Mouse (Mus musculus): ENCODE data around the gene Gm10837. TPM values are rescaled to one million over a fixed set of nuclear protein-coding genes. Genes with fewer than 3 reads are reported as not detected.
"Not testable (repeated sequence)": the region's sequence is repeated elsewhere in the genome, so short reads cannot be mapped to it uniquely, and the experiment has no call there.

Gene Gm10837
- polyA plus RNA-seq, 1 experiment from 2014 or later = 0.29 TPM

DNA sequence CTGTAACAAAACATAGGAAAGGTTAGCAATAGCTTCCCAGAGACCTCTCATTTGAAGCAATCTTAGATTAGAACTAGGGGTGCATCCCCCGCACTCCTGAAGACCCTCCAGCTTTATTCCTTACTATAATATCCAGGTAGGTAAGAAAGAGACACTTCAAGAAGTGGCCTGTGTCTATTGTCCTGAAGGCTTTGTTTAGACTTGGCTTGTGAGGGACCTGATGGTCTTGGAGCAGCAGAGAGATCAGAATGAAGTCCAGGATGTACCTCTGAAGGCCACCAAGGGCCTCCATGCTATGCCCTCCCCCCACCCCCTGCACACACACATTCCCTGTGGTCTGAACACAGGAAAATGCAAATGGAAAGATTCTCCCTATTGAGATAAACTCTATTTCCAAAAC, 30.6 kb upstream of the Gm10837 start:
- DNase-seq (ENCODE audit: low spot score) = no peak
- peaks cover 80% of the 10 kb centered on the region for H3K27me3 ChIP-seq (ENCODE audit: insufficient read depth, poor library complexity, severe bottlenecking)
- H3K36me3 ChIP-seq = 0 out of 2 replicates have a peak, but pooled peaks cover 5% of the 10 kb centered on the region
- H3K4me1 ChIP-seq (replicated peaks) = peaks cover 55% of the 10 kb centered on the region
- H3K4me3 ChIP-seq = peak overlapping the region; percentile 72
- H3K9me3 ChIP-seq = no peaks in the 10 kb centered on the region
- WGBS = 83% methylated on average over 1 of the region's 1 CpGs
- peak overlapping the region; percentile 95 for H3K27ac ChIP-seq

DNA sequence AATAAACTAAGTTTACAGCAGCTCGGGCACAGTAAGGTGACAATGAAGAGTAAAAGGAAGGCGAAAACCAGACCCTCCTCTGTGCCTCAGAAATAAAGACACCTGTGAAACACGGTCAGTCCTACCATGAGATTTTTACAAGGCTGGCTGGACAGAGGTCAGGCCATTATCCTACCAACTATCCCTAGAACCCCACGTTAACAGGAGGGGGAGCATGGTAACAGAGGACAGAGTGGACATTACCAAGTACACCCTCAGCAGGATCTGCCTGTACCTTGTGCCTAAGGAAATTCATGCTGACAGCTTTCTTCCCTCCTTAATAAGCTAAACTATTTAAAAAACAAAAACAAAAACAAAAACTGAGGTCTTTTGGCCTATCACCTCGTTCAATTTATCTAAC, 30.2 kb upstream of the Gm10837 start:
- H3K27ac ChIP-seq = peak overlapping the region; percentile 95
- peaks cover 57% of the 10 kb centered on the region for H3K4me1 ChIP-seq (replicated peaks)
- 0 out of 2 replicates have a peak, but pooled peaks cover 5% of the 10 kb centered on the region for H3K36me3 ChIP-seq
- H3K27me3 ChIP-seq (ENCODE audit: insufficient read depth, poor library complexity, severe bottlenecking) = peaks cover 80% of the 10 kb centered on the region
- 41% methylated on average over 5 of the region's 5 CpGs for WGBS
- peak overlapping the region; percentile 72 for H3K4me3 ChIP-seq
- no peak for DNase-seq (ENCODE audit: low spot score)
- H3K9me3 ChIP-seq = no peaks in the 10 kb centered on the region

DNA sequence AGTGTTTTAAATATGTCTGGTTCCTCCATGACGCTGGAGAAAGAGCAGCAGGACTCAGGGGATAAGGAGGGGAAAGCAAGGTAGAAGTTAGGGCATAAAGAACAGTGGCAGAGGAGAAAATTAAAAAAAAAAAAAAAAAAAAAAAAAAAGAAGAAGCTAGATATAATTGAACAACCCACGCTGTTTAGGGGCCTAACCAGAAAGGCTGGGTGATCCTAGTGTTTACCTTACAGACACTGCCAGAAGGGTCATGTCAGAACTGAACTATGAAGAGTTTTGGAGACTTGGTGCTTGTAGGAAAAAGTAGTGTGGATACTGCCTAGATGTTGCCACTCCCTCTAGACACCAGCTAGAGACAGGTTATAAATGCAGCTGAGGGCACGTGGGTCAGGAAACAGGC, 28.9 kb upstream of the Gm10837 start:
- Histone ChIP-seq H3K4me1 (replicated peaks) (peaks cover 55% of the 10 kb centered on the region), H3K9me3 (no peaks in the 10 kb centered on the region), H3K27ac (peak overlapping the region; percentile 95), H3K4me3 (peak overlapping the region; percentile 72), H3K36me3 (0 out of 2 replicates have a peak, but pooled peaks cover 5% of the 10 kb centered on the region), H3K27me3 (ENCODE audit: insufficient read depth, poor library complexity, severe bottlenecking) (peaks cover 82% of the 10 kb centered on the region)
- no peak for DNase-seq (ENCODE audit: low spot score)
- WGBS = 23% methylated on average over 3 of the region's 3 CpGs

DNA sequence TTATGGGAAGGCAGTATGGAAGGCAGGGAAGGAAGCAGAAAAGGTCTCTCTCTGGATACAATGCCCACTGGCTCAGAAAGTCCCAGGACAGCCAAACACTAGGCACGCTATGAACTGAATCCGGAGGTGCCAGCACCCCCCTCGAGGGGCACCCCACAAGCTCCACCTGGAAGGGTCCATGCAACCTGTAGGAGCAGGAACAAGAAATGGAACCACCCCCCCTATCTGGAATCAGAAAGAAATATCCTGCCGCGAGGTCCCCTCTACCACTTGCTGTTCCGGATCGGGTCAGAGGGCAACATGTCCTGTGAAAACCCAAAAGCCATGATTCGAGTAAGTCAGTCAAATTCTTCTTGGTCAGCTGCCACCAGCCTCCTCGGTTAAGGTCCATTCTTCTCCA, 28.4 kb upstream of the Gm10837 start:
- no peaks in the 10 kb centered on the region for H3K9me3 ChIP-seq

DNA sequence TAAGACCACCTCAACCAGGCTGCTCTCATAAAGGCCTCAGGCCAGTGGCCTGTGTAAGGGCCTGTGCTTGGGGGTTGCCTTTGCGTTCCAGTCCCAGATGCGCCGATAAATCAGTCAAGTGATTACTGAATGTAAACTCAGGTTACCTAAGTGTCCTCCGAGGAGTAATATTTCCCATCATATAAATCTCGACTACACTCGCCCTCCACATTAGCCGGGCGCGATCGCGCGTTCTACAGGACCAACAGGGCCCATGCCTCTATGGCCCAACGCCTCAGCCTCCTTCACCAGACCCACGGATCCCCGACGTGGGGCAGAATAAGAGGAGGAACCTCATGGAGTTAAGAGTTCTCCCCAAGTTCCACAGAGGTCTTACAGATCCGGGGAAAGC, 27.7 kb upstream of the Gm10837 start:
- peaks cover 54% of the 10 kb centered on the region for H3K4me1 ChIP-seq (replicated peaks)
- DNase-seq (ENCODE audit: low spot score) = peak; percentile 56
- peak overlapping the region; percentile 95 for H3K27ac ChIP-seq
- peak overlapping the region; percentile 72 for H3K4me3 ChIP-seq
- H3K9me3 ChIP-seq = no peaks in the 10 kb centered on the region
- WGBS = 2% methylated on average over 17 of the region's 17 CpGs
- peaks cover 94% of the 10 kb centered on the region for H3K27me3 ChIP-seq (ENCODE audit: insufficient read depth, poor library complexity, severe bottlenecking)
- 0 out of 2 replicates have a peak, but pooled peaks cover 5% of the 10 kb centered on the region for H3K36me3 ChIP-seq

More for the DNA sequence above, 28.4 kb upstream of the Gm10837 start:
- H3K27ac ChIP-seq = peak overlapping the region; percentile 95
- peak; percentile 49 for DNase-seq (ENCODE audit: low spot score)
- 0 out of 2 replicates have a peak, but pooled peaks cover 5% of the 10 kb centered on the region for H3K36me3 ChIP-seq
- WGBS = 3% methylated on average over 9 of the region's 9 CpGs
- H3K27me3 ChIP-seq (ENCODE audit: insufficient read depth, poor library complexity, severe bottlenecking) = peaks cover 86% of the 10 kb centered on the region
- H3K4me3 ChIP-seq = peak overlapping the region; percentile 72
- H3K4me1 ChIP-seq (replicated peaks) = peaks cover 54% of the 10 kb centered on the region

DNA sequence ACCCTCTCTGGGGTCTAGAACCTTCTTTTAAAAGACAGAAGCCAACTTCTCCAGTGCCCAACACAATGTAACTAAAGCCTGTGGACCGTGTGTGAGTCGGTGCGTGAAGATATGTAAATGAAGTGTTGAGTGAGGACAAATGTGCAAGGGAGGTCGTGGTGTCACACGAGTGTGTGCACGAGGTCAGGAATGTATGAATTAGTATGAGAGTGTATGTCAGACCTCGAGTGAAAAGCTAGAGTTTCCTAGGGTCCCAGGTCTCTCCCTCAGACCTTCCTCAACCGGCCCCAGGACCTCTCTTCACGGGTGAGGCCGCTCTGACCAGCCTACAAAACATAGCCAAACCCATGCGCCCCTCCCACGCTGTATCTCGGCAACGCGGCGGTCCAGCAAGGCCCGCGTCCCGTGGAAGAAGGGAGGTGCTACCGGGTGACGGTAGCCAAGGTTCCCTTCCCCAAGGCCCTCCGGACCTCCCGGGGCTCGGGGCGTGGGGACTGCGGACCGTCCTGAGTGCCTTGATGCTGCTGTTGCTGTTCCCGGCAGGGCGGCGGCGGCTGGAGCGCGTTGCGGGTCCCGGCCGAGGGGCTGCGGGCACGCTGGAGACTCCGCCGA, 27.2 kb upstream of the Gm10837 start:
- under 1% methylated on average over 40 of the region's 40 CpGs for WGBS
- H3K9me3 ChIP-seq = no peaks in the 10 kb centered on the region
- H3K4me3 ChIP-seq = peak overlapping the region; percentile 72
- peaks cover 59% of the 10 kb centered on the region for H3K4me1 ChIP-seq (replicated peaks)
- H3K27me3 ChIP-seq (ENCODE audit: insufficient read depth, poor library complexity, severe bottlenecking) = peaks cover 99% of the 10 kb centered on the region
- peak overlapping the region; percentile 95 for H3K27ac ChIP-seq
- peak; percentile 58 for DNase-seq (ENCODE audit: low spot score)
- 0 out of 2 replicates have a peak, but pooled peaks cover 5% of the 10 kb centered on the region for H3K36me3 ChIP-seq

DNA sequence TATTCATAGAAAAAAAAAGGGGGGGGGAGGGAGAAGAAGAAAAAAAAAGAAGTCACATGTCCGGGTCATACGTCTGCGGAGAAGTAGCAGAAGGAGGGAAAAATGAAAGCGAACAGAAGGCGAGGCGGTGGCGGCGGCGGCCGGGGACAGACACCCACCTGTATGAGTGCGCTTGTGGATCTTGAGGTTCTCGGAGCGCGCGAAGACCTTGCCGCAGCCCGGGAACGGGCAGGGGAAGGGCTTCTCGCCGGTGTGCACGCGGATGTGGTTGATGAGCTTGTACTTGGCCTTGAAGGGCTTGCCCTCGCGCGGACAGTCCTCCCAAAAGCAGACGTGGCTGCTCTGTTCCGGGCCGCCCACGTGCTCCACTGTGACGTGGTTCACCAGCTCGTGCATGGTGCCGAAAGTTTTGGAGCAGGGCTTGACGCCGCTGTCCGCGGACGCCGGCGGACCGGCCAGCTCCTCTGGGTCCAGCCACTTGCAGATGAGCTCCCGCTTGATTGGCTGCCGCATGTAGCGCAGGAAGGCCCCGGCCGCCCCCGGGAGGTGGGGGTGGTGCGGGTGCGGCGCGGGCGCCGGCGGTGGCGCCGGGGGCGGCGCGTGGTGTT, 26.5 kb upstream of the Gm10837 start:
- peaks cover 100% of the 10 kb centered on the region for H3K27me3 ChIP-seq (ENCODE audit: insufficient read depth, poor library complexity, severe bottlenecking)
- WGBS = under 1% methylated on average over 57 of the region's 58 CpGs
- not testable (repeated sequence) for H3K9me3 ChIP-seq, H3K36me3 ChIP-seq
- H3K4me3 ChIP-seq = peak overlapping the region; percentile 72
- peak; percentile 79 for DNase-seq (ENCODE audit: low spot score)
- peaks cover 65% of the 10 kb centered on the region for H3K4me1 ChIP-seq (replicated peaks)
- H3K27ac ChIP-seq = peak overlapping the region; percentile 95

DNA sequence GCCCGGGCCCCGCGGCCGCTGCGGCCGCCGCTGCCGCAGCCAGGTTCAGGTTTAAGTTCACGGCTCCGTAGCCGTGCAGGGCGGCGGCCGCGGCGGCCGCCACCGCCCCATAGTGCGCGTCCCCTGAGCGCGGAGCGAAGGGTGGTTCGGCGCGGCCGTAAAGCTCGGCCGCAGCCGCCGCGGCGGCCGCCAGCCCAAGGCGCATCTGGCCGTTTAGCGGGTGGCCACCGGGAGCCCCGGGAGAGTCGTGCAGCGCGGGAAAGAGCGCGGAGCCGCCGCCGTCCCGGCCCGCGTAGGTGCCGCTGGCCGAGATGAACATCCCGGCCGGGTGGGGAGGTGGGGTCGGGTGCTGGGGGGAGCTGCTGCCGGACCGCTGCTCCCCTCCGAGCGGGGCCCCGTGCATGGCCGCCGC, 26.0 kb upstream of the Gm10837 start:
- no peak for DNase-seq (ENCODE audit: low spot score)

DNA sequence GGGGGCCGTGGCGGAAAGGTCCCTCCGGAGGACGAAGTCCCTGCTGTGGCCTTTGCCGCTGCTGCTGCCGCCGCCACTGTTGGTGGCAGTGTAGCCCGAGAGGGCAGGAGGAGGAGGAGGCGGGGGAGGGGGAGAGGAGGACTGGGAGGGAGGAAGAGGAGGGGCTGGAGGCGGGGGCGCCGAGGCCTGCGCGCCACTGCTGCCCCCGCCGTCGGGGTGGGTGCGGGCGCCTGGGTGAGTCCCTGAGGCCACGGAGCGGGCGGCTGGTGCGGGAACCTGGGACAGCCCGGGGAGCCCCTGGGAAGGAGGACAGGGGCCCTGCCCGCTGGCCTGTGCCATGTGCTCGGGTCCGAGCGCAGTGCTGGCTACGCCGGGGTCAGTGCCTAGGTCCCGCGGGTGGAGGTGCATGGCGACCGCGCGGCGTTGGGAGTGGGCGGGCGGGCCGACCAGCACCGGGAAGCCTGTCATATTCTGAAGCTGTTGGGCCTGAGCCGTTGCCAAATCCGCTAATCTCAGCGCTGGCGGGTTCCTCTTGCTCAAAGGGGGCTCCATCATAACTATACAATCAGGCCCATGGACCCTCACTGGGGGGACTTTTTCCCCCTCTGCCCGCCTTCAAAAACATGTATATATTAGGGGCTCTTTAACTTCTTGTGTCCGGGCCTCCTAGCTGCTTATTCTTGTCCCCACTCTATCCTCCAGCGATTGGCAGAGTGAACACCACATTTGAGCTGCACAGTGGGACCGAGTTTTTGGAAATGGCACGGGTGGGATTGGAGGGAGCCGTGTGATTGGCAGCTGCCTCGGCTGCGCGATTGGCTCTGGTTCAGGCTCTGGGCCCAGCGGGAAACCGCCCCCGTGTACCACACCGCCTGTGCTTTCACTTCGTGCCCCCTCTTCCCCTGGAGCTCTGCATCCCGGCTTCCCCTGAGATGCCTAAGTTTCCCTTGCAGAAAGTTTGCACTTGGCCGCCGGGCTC, 25.3 kb upstream of the Gm10837 start, which contains the start of gene Zic5:
Gene Zic5, minus strand, starts transcription at position 915 of the 979 bp plus-strand sequence.
- H3K27me3 ChIP-seq (ENCODE audit: insufficient read depth, poor library complexity, severe bottlenecking) = peaks cover 100% of the 10 kb centered on the region
- 0 out of 2 replicates have a peak, but pooled peaks cover 5% of the 10 kb centered on the region for H3K36me3 ChIP-seq
- WGBS = under 1% methylated on average over 62 of the region's 62 CpGs
- H3K4me1 ChIP-seq (replicated peaks) = peaks cover 68% of the 10 kb centered on the region
- H3K4me3 ChIP-seq = peak within 1 kb of the TSS; percentile 72
- H3K9me3 ChIP-seq = no peaks in the 10 kb centered on the region
- peak within 1 kb of the TSS; percentile 95 for H3K27ac ChIP-seq
- peak; percentile 87 for DNase-seq (ENCODE audit: low spot score)

More for the DNA sequence above, 26.0 kb upstream of the Gm10837 start:
- Histone ChIP-seq H3K9me3 (no peaks in the 10 kb centered on the region), H3K4me3 (peak overlapping the region; percentile 72), H3K27ac (peak overlapping the region; percentile 95), H3K4me1 (replicated peaks) (peaks cover 70% of the 10 kb centered on the region), H3K27me3 (ENCODE audit: insufficient read depth, poor library complexity, severe bottlenecking) (peaks cover 100% of the 10 kb centered on the region), H3K36me3 (0 out of 2 replicates have a peak, but pooled peaks cover 5% of the 10 kb centered on the region)
- whole genome bisulfite sequencing = 0% methylated on average over 61 of the region's 62 CpGs

DNA sequence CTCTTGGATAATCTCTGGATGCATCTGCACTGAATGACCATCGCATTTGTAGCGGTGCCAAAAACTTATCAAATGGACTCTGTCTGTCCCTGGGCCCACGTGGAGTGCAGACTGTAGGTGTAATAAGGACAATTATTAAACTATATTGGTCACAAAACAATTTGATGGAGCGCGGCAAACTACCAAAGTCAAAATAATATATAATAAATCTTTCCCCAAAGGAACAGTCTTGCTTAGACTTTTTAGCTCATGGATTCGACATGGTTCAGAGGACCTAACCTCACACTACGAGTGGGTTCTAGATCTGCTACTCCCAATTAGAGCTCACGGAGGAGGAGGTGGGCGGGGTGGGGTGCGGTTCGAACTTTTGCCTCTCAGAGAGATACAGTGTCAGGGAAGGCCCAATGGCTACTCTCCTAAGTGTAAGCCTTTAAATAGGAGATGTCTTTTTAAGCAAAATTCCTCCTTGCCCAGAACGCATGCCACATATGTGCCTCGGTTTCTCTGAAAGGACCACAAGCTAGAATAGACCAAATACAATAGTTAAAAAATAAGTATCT, 24.4 kb upstream of the Gm10837 start:
- peak overlapping the region; percentile 72 for H3K4me3 ChIP-seq
- H3K27me3 ChIP-seq (ENCODE audit: insufficient read depth, poor library complexity, severe bottlenecking) = peaks cover 100% of the 10 kb centered on the region
- H3K27ac ChIP-seq = peak overlapping the region; percentile 95
- WGBS = 22% methylated on average over 13 of the region's 13 CpGs
- H3K9me3 ChIP-seq = no peaks in the 10 kb centered on the region
- H3K4me1 ChIP-seq (replicated peaks) = peaks cover 65% of the 10 kb centered on the region
- 0 out of 2 replicates have a peak, but pooled peaks cover 5% of the 10 kb centered on the region for H3K36me3 ChIP-seq
- DNase-seq (ENCODE audit: low spot score) = no peak

DNA sequence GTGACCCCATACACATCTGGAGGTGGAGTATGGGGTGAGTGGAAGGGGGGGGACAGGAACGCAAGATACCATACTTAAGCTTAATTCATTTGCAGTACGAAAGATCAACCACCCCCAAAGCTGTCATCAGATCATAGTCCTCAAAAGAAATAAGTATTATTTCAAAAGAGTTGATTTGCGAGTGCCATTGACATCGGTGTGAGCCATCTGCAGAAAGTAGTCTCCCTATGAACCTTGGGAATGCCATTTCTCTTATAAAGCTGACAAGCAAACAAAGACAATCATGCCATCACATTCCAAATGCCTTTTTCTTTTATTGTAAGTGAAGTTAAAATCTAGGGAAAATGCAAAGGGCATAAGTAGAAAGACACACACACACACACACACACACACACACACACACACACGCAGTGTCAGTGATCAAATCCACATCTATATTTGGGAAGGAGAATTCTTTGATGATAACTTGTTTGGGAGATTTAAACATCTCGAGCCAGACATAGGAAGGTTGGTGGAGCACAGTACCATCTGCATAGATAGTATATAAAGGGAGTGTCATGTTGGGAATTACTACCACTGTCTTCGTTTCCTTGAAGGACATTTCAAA, 23.5 kb upstream of the Gm10837 start:
- H3K4me1 ChIP-seq (replicated peaks) = peaks cover 69% of the 10 kb centered on the region
- 0 out of 2 replicates have a peak, but pooled peaks cover 5% of the 10 kb centered on the region for H3K36me3 ChIP-seq
- no peak overlapping the region for H3K27ac ChIP-seq
- peaks cover 100% of the 10 kb centered on the region for H3K27me3 ChIP-seq (ENCODE audit: insufficient read depth, poor library complexity, severe bottlenecking)
- 45% methylated on average over 7 of the region's 7 CpGs for WGBS
- H3K9me3 ChIP-seq = no peaks in the 10 kb centered on the region
- H3K4me3 ChIP-seq = 0 out of 2 replicates have a peak overlapping the region, but pooled peaks have one; percentile 72
- DNase-seq (ENCODE audit: low spot score) = no peak

Measured in hindbrain, embryonic 10.5 days (tissue).